Mouse (Mus musculus) C2C12 (cell line): ENCODE results near the gene Dcbld2.

Source experiments
- CEBPB ChIP-seq: IDR thresholded peaks from one replicate; pipeline ENCODE4 v1.6.1; 2011; ENCODE audit warnings: low read depth, mild to moderate bottlenecking, control low read depth, moderate library complexity
- CTCF ChIP-seq: IDR thresholded peaks from one replicate; pipeline ENCODE4 v1.5.1; 2011; ENCODE audit not compliant: control insufficient read depth, insufficient read depth, insufficient read length
- FOSL1 ChIP-seq: IDR thresholded peaks from one replicate; pipeline ENCODE4 v1.8.0; 2011; ENCODE audit warnings: mild to moderate bottlenecking, low read length; ENCODE audit not compliant: poor library complexity, insufficient read depth, severe bottlenecking
- MAX ChIP-seq: IDR thresholded peaks from one replicate; pipeline ENCODE4 v1.6.1; 2011; ENCODE audit warnings: mild to moderate bottlenecking, control low read depth
- MYOD1 ChIP-seq: IDR thresholded peaks from one replicate; pipeline ENCODE4 v1.6.1; 2011; ENCODE audit warnings: low read depth; ENCODE audit not compliant: control insufficient read depth, insufficient read length
- MYOG ChIP-seq: IDR thresholded peaks from one replicate; pipeline ENCODE4 v1.6.1; 2011; ENCODE audit not compliant: control insufficient read depth, insufficient read length; ENCODE audit errors: extremely low read depth
- USF1 ChIP-seq: IDR thresholded peaks from one replicate; pipeline ENCODE4 v1.6.1; 2011; ENCODE audit warnings: low read depth, mild to moderate bottlenecking, control low read depth, moderate library complexity

DNA sequence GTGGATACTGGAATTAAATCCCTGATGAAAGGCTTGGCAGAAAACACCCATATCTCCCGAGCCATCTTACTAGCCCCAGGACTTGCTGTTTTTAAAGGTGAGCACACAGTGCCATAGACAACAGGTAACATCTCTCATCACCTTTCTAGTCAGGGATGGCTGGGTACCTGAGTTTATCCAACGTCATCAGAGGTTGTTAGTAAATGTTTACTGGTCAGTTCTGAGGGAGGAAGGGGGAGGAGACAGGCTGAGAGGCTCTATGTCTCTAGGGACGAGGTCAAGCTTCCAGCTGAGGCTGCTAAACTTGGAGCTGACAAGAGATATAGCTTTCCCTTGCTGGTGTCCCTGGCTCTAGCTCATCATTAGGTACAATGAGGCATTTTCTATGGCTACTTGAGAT, 74.1 kb downstream of the Dcbld2 start:
- TF ChIP-seq CTCF (no peak), CEBPB (no peak), MAX (no peak), MYOG (no peak), MYOD1 (no peak), FOSL1 (no peak), USF1 (no peak)
